Comparison of ENCODE assay signal across 26 mouse cellular contexts in the genomic region with DNA sequence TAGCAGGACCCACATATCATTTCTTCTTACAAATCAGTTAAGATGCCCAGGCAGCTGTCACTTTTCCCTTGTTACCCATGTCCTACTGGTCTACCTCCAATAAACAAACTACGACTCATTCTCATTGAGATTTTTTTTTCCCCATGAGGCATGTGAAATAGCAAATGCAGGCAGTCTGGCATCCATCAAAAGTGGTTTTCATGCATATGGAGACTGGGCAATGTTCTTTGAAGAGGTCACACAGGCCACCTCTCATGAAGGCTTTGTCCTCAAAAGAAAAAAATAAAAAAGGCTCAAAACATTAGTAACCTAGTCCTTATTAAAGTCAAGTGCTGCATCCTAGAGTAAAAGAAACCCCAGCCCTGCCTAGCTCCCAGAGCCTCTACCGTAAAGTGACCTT.
A peak's percentile ranks its signal among the peaks of the same experiment; 100 is the strongest.
DNase-seq lines count a peak whose midpoint lies in the region; ATAC-seq and TF ChIP-seq lines count a peak whose summit lies in the region.
"Had no signal": no experiment of that assay in that cellular context is flagged by ENCODE, and none has a peak within 500 bp of the region (broad histone marks: within the 10 kb centered on the region; RNA-seq: fewer than 3 reads in every experiment).

No protein-coding gene starts in this region.

- intact Hi-C loops in heart, postnatal 36 days (cut with DNase I): no loop called here

- TF ChIP-seq EP300 in stomach, postnatal 0 days (optimal IDR thresholded peaks at IDR 0.05): no peak

- no peak overlapping the region for H3K4me3 ChIP-seq in stomach, postnatal 0 days (ENCODE audit: low read depth, low read length)
- H3K4me3 ChIP-seq: forebrain, embryonic 10.5 days; forebrain, embryonic 13.5 days; heart, embryonic 10.5 days; hindbrain, embryonic 10.5 days; hindbrain, embryonic 13.5 days; intestine, embryonic 15.5 days had no signal

- H3K9ac ChIP-seq in stomach, postnatal 0 days (ENCODE audit: low read length): no peak overlapping the region
- H3K9ac ChIP-seq: forebrain, embryonic 13.5 days; hindbrain, embryonic 13.5 days; intestine, embryonic 15.5 days had no signal

- no peak for ATAC-seq in stomach, postnatal 0 days (ENCODE audit: low FRiP score, low TSS enrichment)
- ATAC-seq in CD4-positive, CD25-positive, alpha-beta regulatory T cell, adult 4 months: no peak
- ATAC-seq: activated CD4-positive, CD25-positive, alpha-beta regulatory T cell, adult 4 months; forebrain, embryonic 13.5 days; forebrain, embryonic 16.5 days; hindbrain, embryonic 16.5 days had no signal

- H3K27me3 ChIP-seq in stomach, postnatal 0 days (ENCODE audit: control insufficient read depth, insufficient read depth, low read length): no peaks in the 10 kb centered on the region
- H3K27me3 ChIP-seq: forebrain, embryonic 13.5 days; hindbrain, embryonic 13.5 days; intestine, embryonic 15.5 days had no signal

- WGBS in stomach, postnatal 0 days: 60% methylated on average over 2 of the region's 2 CpGs

- no peak overlapping the region for H3K27ac ChIP-seq in stomach, postnatal 0 days (replicated peaks)
- H3K27ac ChIP-seq: forebrain, embryonic 10.5 days; forebrain, embryonic 13.5 days; hindbrain, embryonic 10.5 days; hindbrain, embryonic 13.5 days; intestine, embryonic 15.5 days had no signal

- TF ChIP-seq CTCF in stomach, postnatal 0 days (IDR thresholded peaks at IDR 0.05; ENCODE audit: low read depth): no peak

- no peaks in the 10 kb centered on the region for H3K36me3 ChIP-seq in stomach, postnatal 0 days (ENCODE audit: control insufficient read depth, insufficient read depth, low read length)
- H3K36me3 ChIP-seq: hindbrain, embryonic 10.5 days; hindbrain, embryonic 13.5 days; intestine, embryonic 15.5 days had no signal

- DNase-seq in heart, adult 11 months: peak; percentile 62
- no peak for DNase-seq in heart, postnatal 36 days
- DNase-seq in 3T3-L1 (ENCODE audit: low read depth, low spot score) (peak; percentile 72), MN1 (ENCODE audit: low spot score) (peak; percentile 26)
- peak; percentile 4 for DNase-seq in stomach, postnatal 0 days (ENCODE audit: low spot score)
- no peak for DNase-seq in urinary bladder, adult 2 months (ENCODE audit: low spot score)
- DNase-seq: adrenal gland, postnatal 10 days; adrenal gland, postnatal 36 days; cerebellum, adult 18-20 months; cerebellum, adult 9-10 months; cerebellum, postnatal 14 days; gastrocnemius, postnatal 10 days; gastrocnemius, postnatal 36 days; heart, adult 18-20 months; kidney, adult 11 months had no signal

- H3K4me2 ChIP-seq in stomach, postnatal 0 days (replicated peaks; ENCODE audit: low read depth): no peak overlapping the region
- H3K4me2 ChIP-seq: forebrain, embryonic 13.5 days; hindbrain, embryonic 13.5 days; intestine, embryonic 15.5 days had no signal

- H3K9me3 ChIP-seq in stomach, postnatal 0 days (ENCODE audit: control insufficient read depth, low read length): no peaks in the 10 kb centered on the region
- H3K9me3 ChIP-seq: forebrain, embryonic 10.5 days; forebrain, embryonic 13.5 days; G1E; heart, embryonic 10.5 days; hindbrain, embryonic 10.5 days; hindbrain, embryonic 13.5 days; intestine, embryonic 15.5 days had no signal

- H3K4me1 ChIP-seq in stomach, postnatal 0 days (replicated peaks; ENCODE audit: control insufficient read depth, insufficient read depth): peaks cover 3% of the 10 kb centered on the region; the same call in 1 of the 2 replicates

Comparison
In these comparisons a context has a peak if more than half of its experiments do, and no peak if none do; other contexts are left out.
1. DNase-seq: peak in heart, adult 11 months (single experiment), 3T3-L1 (single experiment), MN1 (single experiment) and stomach, postnatal 0 days (single experiment); none in heart, postnatal 36 days (0 of 2) and urinary bladder, adult 2 months (single experiment).